ENCODE assay signal across 9 mouse cellular contexts in the genomic region with DNA sequence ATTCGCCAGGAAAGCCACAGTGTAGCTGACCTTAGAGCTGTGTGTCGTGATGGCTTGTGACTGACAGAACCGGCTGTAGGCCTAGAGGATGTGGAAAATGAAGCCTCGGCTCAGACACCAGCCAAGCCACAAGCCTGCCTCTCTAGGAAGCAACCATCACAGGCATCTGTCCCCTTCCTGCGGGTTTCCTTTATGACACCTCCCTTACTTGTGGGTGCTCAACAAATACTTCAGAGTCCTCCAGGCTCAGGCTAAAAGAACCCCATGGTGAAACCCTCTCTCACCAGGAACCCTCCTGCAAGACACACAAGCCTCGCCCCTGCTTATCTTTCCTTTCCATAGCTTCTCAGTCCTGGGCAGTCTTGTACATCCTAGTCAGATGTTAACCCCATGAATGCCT. TPM values are rescaled to one million over a fixed set of nuclear protein-coding genes. Genes with fewer than 3 reads are reported as not detected.
DNase-seq lines count a peak whose midpoint lies in the region; ATAC-seq and TF ChIP-seq lines count a peak whose summit lies in the region.
"Had no signal": no experiment of that assay in that cellular context is flagged by ENCODE, and none has a peak within 500 bp of the region (broad histone marks: within the 10 kb centered on the region; RNA-seq: fewer than 3 reads in every experiment).

No protein-coding gene starts in this region.

- no peak for DNase-seq in CH12.LX (ENCODE audit: extremely low read depth)
- DNase-seq in liver, postnatal 0 days = peak; percentile 20
- DNase-seq in splenic B cell, adult 2 months (ENCODE audit: low read depth, low spot score) = peak; percentile 51
- DNase-seq in adrenal gland, postnatal 25 days = no peak
- DNase-seq in midbrain, embryonic 10.5 days (ENCODE audit: low spot score) = no peak
- DNase-seq: retina, postnatal 1 day had no signal

- peaks cover 21% of the 10 kb centered on the region for H3K9me3 ChIP-seq in CH12.LX (replicated peaks; ENCODE audit: low read length)
- no peaks in the 10 kb centered on the region for H3K9me3 ChIP-seq in liver, postnatal 0 days (ENCODE audit: low read length)
- no peaks in the 10 kb centered on the region for H3K9me3 ChIP-seq in midbrain, embryonic 10.5 days (replicated peaks)
- no peaks in the 10 kb centered on the region for H3K9me3 ChIP-seq in neural tube, embryonic 15.5 days (replicated peaks)
- H3K9me3 ChIP-seq: forebrain, embryonic 10.5 days had no signal

- dilution Hi-C loops in CH12.LX (cut with MboI; ENCODE audit: extremely low pct_ligation_motif_present, extremely low pct_unique_long_range_greater_than_20kb, low sequenced_read_pairs) = no loop called here

- H3K4me2 ChIP-seq in CH12.LX (ENCODE audit: insufficient read depth, low read depth, poor library complexity, severe bottlenecking) = peak overlapping the region; percentile 48
- H3K4me2 ChIP-seq in liver, postnatal 0 days (ENCODE audit: low read depth, low read length) = peak overlapping the region; percentile 38; the same call in 1 of the 2 replicates
- no peak overlapping the region for H3K4me2 ChIP-seq in neural tube, embryonic 15.5 days

- ATAC-seq in common myeloid progenitor, adult 5-6 weeks (replicated peaks; ENCODE audit: low read depth, poor library complexity, severe bottlenecking) = peak; percentile 91
- ATAC-seq in liver, postnatal 0 days = peak; percentile 89
- no peak for ATAC-seq in neural tube, embryonic 15.5 days (ENCODE audit: low FRiP score)

- TF ChIP-seq RAD21 in CH12.LX (IDR thresholded peaks at IDR 0.05; ENCODE audit: low read depth, low read length) = no peak

- H3K4me1 ChIP-seq in CH12.LX (ENCODE audit: control insufficient read depth in 1 of 2, insufficient read depth in 2 of 2) = peaks cover 49 to 86% of the 10 kb centered on the region in 2 experiments
- H3K4me1 ChIP-seq in liver, postnatal 0 days (ENCODE audit: insufficient read depth) = peaks cover 6% of the 10 kb centered on the region; the same call in 1 of the 2 replicates
- H3K4me1 ChIP-seq in midbrain, embryonic 10.5 days = no peaks in the 10 kb centered on the region
- peaks cover 10% of the 10 kb centered on the region for H3K4me1 ChIP-seq in neural tube, embryonic 15.5 days
- H3K4me1 ChIP-seq: forebrain, embryonic 10.5 days had no signal

- no peak for TF ChIP-seq EP300 in CH12.LX (IDR thresholded peaks at IDR 0.05; ENCODE audit: low read length)
- no peak for TF ChIP-seq EP300 in liver, postnatal 0 days (IDR thresholded peaks at IDR 0.05; ENCODE audit: low read depth)

- H3K79me2 ChIP-seq in CH12.LX (replicated peaks; ENCODE audit: control insufficient read depth, extremely low read depth, insufficient read depth, poor library complexity, severe bottlenecking) = peaks cover 75% of the 10 kb centered on the region

- H3K27ac ChIP-seq in CH12.LX (ENCODE audit: insufficient read depth, low read depth) = peak overlapping the region; percentile 100
- H3K27ac ChIP-seq in liver, postnatal 0 days (ENCODE audit: low read depth) = 0 out of 2 replicates have a peak overlapping the region, but pooled peaks have one; percentile 40
- no peak overlapping the region for H3K27ac ChIP-seq in midbrain, embryonic 10.5 days (replicated peaks)
- no peak overlapping the region for H3K27ac ChIP-seq in neural tube, embryonic 15.5 days (replicated peaks)
- H3K27ac ChIP-seq: forebrain, embryonic 10.5 days had no signal

- peaks cover 65 to 79% of the 10 kb centered on the region in 2 experiments for H3K36me3 ChIP-seq in CH12.LX (replicated peaks in 1 of 2; ENCODE audit: control insufficient read depth in 1 of 2, insufficient read depth in 1 of 2, low read length in 1 of 2)
- H3K36me3 ChIP-seq in liver, postnatal 0 days (replicated peaks; ENCODE audit: insufficient read depth, low read length) = no peaks in the 10 kb centered on the region
- no peaks in the 10 kb centered on the region; the same call in 1 of the 2 replicates for H3K36me3 ChIP-seq in splenic B cell, adult 2 months (ENCODE audit: control insufficient read depth, insufficient read depth, low read length, poor library complexity, severe bottlenecking)
- H3K36me3 ChIP-seq in midbrain, embryonic 10.5 days = no peaks in the 10 kb centered on the region
- no peaks in the 10 kb centered on the region for H3K36me3 ChIP-seq in neural tube, embryonic 15.5 days
- H3K36me3 ChIP-seq: forebrain, embryonic 10.5 days had no signal

- TF ChIP-seq CTCF in CH12.LX (conservative IDR thresholded peaks at IDR 0.05 in 1 of 2, IDR thresholded peaks at IDR 0.05 in 1 of 2; ENCODE audit: low read depth in 2 of 2, low read length in 2 of 2) = no peak
- no peak for TF ChIP-seq CTCF in liver, postnatal 0 days (IDR thresholded peaks at IDR 0.05; ENCODE audit: low read depth)

- H3K4me3 ChIP-seq in CH12.LX (replicated peaks in 1 of 3; ENCODE audit: low read depth in 2 of 3, low read length in 2 of 3, poor library complexity in 1 of 3) = peak overlapping the region in 2 of 3 experiments; percentile 31 to 35
- H3K4me3 ChIP-seq in liver, postnatal 0 days (ENCODE audit: low read depth, low read length) = no peak overlapping the region
- H3K4me3 ChIP-seq in midbrain, embryonic 10.5 days = no peak overlapping the region
- no peak overlapping the region for H3K4me3 ChIP-seq in neural tube, embryonic 15.5 days (replicated peaks)
- H3K4me3 ChIP-seq: forebrain, embryonic 10.5 days had no signal

- in situ Hi-C loops in CH12.LX (cut with MboI; ENCODE audit: low pct_ligation_motif_present, low pct_unique_long_range_greater_than_20kb, low sequenced_read_pairs) = no loop called here

- 36% methylated on average over 6 of the region's 6 CpGs for WGBS in liver, postnatal 0 days (ENCODE audit: insufficient replicate concordance)
- WGBS in midbrain, embryonic 10.5 days = 89% methylated on average over 6 of the region's 6 CpGs
- WGBS in neural tube, embryonic 15.5 days = 97% methylated on average over 6 of the region's 6 CpGs

- TF ChIP-seq POLR2A in CH12.LX (IDR thresholded peaks at IDR 0.05; ENCODE audit: low read depth, low read length) = peak; percentile 0; the same call in 1 of the 2 replicates

- peak overlapping the region; percentile 89 for H3K9ac ChIP-seq in CH12.LX (ENCODE audit: insufficient read depth, low read depth)
- peak overlapping the region; percentile 50 for H3K9ac ChIP-seq in liver, postnatal 0 days (replicated peaks)
- no peak overlapping the region for H3K9ac ChIP-seq in neural tube, embryonic 15.5 days (replicated peaks)

- no peaks in the 10 kb centered on the region for H3K27me3 ChIP-seq in CH12.LX (replicated peaks)
- no peaks in the 10 kb centered on the region for H3K27me3 ChIP-seq in liver, postnatal 0 days (ENCODE audit: insufficient read depth, low read length)
- no peaks in the 10 kb centered on the region for H3K27me3 ChIP-seq in splenic B cell, adult 2 months (ENCODE audit: control insufficient read depth, insufficient read depth, low read length, poor library complexity, severe bottlenecking)
- no peaks in the 10 kb centered on the region for H3K27me3 ChIP-seq in midbrain, embryonic 10.5 days (ENCODE audit: low read depth, poor library complexity, severe bottlenecking)
- H3K27me3 ChIP-seq in neural tube, embryonic 15.5 days (replicated peaks) = no peaks in the 10 kb centered on the region

TF ChIP-seq in CH12.LX, 34 proteins besides CTCF, POLR2A, EP300 and RAD21 (continues in another document):
- TF ChIP-seq CHD2 (IDR thresholded peaks at IDR 0.05; ENCODE audit: low read length) (no peak), SIN3A (IDR thresholded peaks at IDR 0.05; ENCODE audit: low read length) (0 out of 2 replicates have a peak, but pooled peaks have one; percentile 45), TCF12 (IDR thresholded peaks at IDR 0.05; ENCODE audit: low read depth, low read length) (no peak), RCOR1 (conservative IDR thresholded peaks at IDR 0.05; ENCODE audit: low read depth, low read length) (no peak), E2F4 (IDR thresholded peaks at IDR 0.05; ENCODE audit: insufficient replicate concordance, low read depth, low read length) (no peak), SMC3 (IDR thresholded peaks at IDR 0.05; ENCODE audit: low read depth, low read length) (no peak), IRF4 (IDR thresholded peaks at IDR 0.05; ENCODE audit: low read depth, low read length) (no peak), POLR2AphosphoS2 (IDR thresholded peaks at IDR 0.05; ENCODE audit: low read depth, low read length) (peak; percentile 15; the same call in 1 of the 2 replicates), TBP (conservative IDR thresholded peaks at IDR 0.05; ENCODE audit: low read depth, low read length) (0 out of 2 replicates have a peak, but pooled peaks have one; percentile 14), BHLHE40 (IDR thresholded peaks at IDR 0.05; ENCODE audit: low read depth, low read length) (no peak), ZNF384 (IDR thresholded peaks at IDR 0.05; ENCODE audit: low read depth, low read length) (no peak), ELF1 (IDR thresholded peaks at IDR 0.05; ENCODE audit: low read depth, low read length) (no peak), CHD1 (IDR thresholded peaks at IDR 0.05; ENCODE audit: low read depth, low read length) (no peak; the same call in 1 of the 2 replicates), JUND (conservative IDR thresholded peaks at IDR 0.05; ENCODE audit: low read depth, low read length) (no peak), ETS1 (conservative IDR thresholded peaks at IDR 0.05; ENCODE audit: low read depth, low read length) (0 out of 2 replicates have a peak, but pooled peaks have one; percentile 21), NELFE (IDR thresholded peaks at IDR 0.05; ENCODE audit: low read depth, low read length) (no peak), MXI1 (IDR thresholded peaks at IDR 0.05; ENCODE audit: low read depth, low read length) (0 out of 2 replicates have a peak, but pooled peaks have one; percentile 47), USF1 (IDR thresholded peaks at IDR 0.05; ENCODE audit: low read depth, low read length) (no peak), PAX5 (IDR thresholded peaks at IDR 0.05; ENCODE audit: low read length) (no peak), ZKSCAN1 (IDR thresholded peaks at IDR 0.05; ENCODE audit: borderline replicate concordance, low read depth, low read length) (no peak), NRF1 (IDR thresholded peaks at IDR 0.05; ENCODE audit: low read depth, low read length) (no peak), MEF2A (IDR thresholded peaks at IDR 0.05; ENCODE audit: borderline replicate concordance, low read depth, low read length) (0 out of 2 replicates have a peak, but pooled peaks have one; percentile 21)

RNA-seq across cellular contexts. Expression of gene Rftn1, which starts 31.9 kb away (rescaled TPM):
- total RNA-seq in CH12.LX (2012; rRNA removed) = 52.5 and 76.2 TPM in 2 replicates
- total RNA-seq in CH12.LX (2014; rRNA removed) = 60.5 and 71.7 TPM in 2 replicates
- 66.2 and 80.6 TPM in 2 replicates for polyA plus RNA-seq in CH12.LX (2012; ENCODE audit: insufficient read length, low read depth)
- 37.4 and 43.0 TPM in 2 replicates for total RNA-seq in common myeloid progenitor, adult 5-6 weeks (2017)
- 5.0 and 6.0 TPM in 2 replicates for polyA plus RNA-seq in liver, postnatal 0 days (2015; fragmentation: Nextera tagmentation; extraction: Ambion mirVana)
- total RNA-seq in adrenal gland, postnatal 25 days (2021) = 7.7 and 11.4 TPM in 2 replicates
- 4.2 and 4.9 TPM in 2 replicates for polyA plus RNA-seq in midbrain, embryonic 10.5 days (2016; fragmentation: Nextera tagmentation; extraction: Ambion mirVana)
- 17.9 and 20.2 TPM in 2 replicates for polyA plus RNA-seq in neural tube, embryonic 15.5 days (2015; fragmentation: Nextera tagmentation; extraction: Ambion mirVana)

Comparison
In these comparisons a context has a peak if more than half of its experiments do, and no peak if none do; other contexts are left out.
1. DNase-seq: peak in liver, postnatal 0 days (single experiment) and splenic B cell, adult 2 months (single experiment); none in CH12.LX (single experiment), adrenal gland, postnatal 25 days (single experiment) and midbrain, embryonic 10.5 days (single experiment).
2. H3K27ac ChIP-seq: peak in CH12.LX (single experiment) and liver, postnatal 0 days (single experiment); none in midbrain, embryonic 10.5 days (single experiment) and neural tube, embryonic 15.5 days (single experiment).
3. H3K4me3 ChIP-seq: peak in CH12.LX (2 of 3); none in liver, postnatal 0 days (single experiment), midbrain, embryonic 10.5 days (single experiment) and neural tube, embryonic 15.5 days (single experiment).